Mouse (Mus musculus): ENCODE results near the gene Naga.

Naga gene

DNA sequence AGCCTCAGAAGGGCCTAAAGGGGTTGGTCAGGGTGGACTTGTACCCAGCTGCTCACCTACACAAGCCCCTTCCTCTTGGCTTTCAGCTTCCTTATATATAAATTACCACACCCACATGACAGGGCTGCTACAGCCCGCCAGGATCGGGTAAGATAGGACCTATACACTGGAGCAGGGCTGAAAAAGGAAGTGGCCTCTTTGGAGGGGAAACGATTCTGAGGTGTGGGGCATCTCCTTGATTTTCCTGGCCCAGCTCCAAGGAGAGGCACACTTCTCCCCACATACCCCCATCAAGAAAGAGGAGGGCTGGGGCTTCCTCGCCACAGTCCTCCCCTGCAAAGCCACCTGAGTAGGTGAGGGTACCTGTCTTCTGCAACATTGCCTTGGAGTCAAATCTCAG is 850 bp downstream of the Naga start:
- DNase-seq: no peak

GRCm38 (mm10) chr15:82336629-82337028 is 2.1 kb downstream of the Naga start:
- no peak for DNase-seq

- DNase-seq: peak; percentile 58 to 64
These were observed 3.5 kb downstream of the Naga start for GRCm38 (mm10) chr15:82335194-82335593.

- no peak for DNase-seq
These were observed 13.3 kb downstream of the Naga start for GRCm38 (mm10) chr15:82325382-82325781.

DNA sequence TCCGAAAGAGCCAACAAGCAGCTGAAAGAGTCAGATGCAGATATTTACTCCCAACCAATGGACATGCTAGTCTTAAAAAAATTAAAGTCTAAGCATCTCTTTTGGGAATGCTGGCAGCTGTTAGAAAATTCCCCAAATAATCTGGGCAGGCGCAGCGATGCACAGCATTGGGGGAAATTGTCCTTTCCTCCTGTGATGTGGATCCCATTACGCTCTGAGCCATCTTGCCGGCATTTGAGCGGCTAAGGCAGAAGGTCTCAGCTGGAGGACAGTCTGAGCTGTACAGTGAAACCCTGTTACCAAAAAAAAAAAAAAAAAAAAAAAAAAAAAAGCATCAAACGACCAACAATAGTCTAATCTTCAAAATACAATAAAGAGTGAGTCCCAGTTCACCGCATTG is 16.5 kb downstream of the Naga start:
- DNase-seq: no peak

DNA sequence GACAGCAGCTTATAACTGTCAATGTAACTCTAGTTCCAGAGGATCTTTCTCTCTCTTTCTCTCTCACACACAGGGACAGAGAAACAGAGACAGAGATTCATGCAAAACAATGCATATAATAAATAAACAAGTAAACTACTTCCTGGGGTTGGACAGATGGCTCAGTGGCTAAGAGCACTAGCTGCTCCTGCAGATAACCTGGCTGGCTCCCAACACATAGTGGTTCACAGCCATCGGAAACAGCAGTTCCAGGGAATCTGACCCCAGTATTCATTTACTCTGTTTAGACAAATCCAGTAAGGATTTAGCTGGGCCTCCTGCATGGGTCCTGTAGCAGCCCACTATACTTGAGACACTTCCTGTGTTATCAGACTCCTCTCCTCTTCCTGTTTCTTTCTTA is 19.1 kb downstream of the Naga start:
- peak in 1 of 2 experiments; percentile 30 for DNase-seq

- DNase-seq: no peak
These were observed 20.9 kb downstream of the Naga start for GRCm38 (mm10) chr15:82317839-82318238.

DNA sequence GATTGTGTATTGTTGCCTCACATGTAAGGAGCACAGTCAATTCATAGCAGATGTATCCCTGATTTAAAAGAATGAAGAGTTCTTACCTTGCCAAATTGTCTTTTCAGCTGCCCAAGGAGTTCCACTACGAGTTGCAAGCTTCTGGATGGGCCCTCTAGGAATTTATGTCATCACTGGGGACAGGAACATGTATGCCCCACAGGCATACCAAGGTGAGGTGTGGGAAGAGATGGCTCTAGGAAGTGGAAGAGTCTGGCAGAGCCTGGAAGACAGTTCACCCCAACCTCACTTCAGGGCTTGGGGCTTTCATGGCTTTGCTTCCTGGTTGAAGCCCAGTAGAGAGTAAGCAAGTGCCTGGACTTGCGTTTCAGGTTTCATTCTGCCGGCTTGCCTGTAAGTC is 30.3 kb downstream of the Naga start:
- no peak for DNase-seq

DNA sequence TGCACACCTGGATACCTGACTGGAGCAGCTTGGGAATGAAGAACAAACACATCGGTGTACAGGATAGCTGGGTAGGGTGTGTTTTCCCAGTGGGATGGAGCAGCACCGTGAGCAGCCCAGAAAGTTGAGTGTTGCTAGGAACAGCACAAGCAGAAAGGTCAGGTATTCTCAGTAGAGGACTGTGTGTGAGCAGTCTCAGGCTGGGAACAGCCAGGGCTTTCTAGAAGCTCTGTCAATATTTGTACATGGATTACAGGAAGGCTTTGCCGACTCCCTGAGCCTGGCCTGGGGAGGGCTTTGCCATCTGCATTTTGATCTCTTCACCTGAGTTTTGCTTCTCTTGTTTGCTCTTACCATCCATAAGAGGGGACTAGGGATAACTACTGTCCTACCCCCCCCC is 31.6 kb downstream of the Naga start:
- DNase-seq: no peak

- DNase-seq: no peak
These were observed 39.8 kb downstream of the Naga start, which contains the start of gene Wbp2nl for GRCm38 (mm10) chr15:82298764-82299561. Wbp2nl (plus strand) TSS chr15:82298954.

- no peak for DNase-seq
These were observed 44.7 kb downstream of the Naga start for GRCm38 (mm10) chr15:82294059-82294458.

DNA sequence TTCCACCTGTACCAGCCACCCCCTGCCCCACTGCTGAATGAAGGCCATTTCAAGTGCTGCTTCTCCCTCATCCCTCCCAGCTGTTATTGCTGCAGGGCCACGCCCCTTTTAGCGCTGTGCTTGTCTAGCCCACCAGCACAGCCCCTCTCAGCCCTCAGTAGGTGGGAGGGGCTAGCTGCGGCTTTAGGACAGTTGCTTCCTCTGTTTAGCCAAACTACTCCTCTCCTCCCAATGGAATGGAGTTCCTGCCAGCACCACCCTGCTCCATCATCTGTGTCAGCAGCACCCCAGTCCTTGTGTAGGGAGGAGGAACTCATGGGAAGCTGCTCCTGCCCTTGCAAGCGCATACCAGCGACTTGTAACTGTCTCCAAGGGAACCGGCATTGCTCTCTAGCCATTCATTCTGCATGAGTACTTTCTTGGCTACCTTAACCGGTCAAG is 45.4 kb downstream of the Naga start:
- DNase-seq: no peak

- DNase-seq: no peak
These were observed 45.9 kb downstream of the Naga start for GRCm38 (mm10) chr15:82292851-82293250.

DNA sequence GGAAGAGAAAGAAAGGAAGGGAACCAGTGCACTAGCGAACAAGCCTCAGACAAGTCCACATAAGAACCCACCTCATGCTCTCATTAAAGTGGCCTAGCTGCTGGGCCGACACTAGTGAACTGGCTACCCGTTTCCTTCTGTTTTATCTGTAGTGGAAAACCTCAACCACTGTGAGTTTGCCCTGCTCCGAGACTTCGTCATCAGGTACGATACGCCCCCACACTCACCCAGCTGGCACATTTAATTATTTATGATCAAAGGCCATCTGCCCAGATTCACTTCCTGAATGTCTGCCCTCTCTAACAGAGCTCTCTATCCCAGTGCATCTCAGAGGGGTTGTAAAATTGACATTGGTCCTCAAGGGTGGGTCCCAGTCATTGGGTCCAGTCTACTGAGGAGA is 48.5 kb downstream of the Naga start:
- no peak for DNase-seq

GRCm38 (mm10) chr15:82286157-82286556 is 52.6 kb downstream of the Naga start:
- DNase-seq: no peak

GRCm38 (mm10) chr15:82280638-82281037 is 58.1 kb downstream of the Naga start:
- no peak for DNase-seq

Measured in cerebellum, adult 18-20 months (tissue).